Mouse (Mus musculus): ENCODE measurements at regions not wholly inside any gene's neighbourhood (a gene's known extent, or its start where the extent isn't known, plus 50 kb on each side); places are given as distances from the start of the nearest gene placed in this dataset.

- DNase-seq (ENCODE audit: low spot score) = no peak
- Histone ChIP-seq H3K4me1 (no peaks in the 10 kb centered on the region), H3K36me3 (no peaks in the 10 kb centered on the region), H3K27me3 (ENCODE audit: low read depth, poor library complexity, severe bottlenecking) (no peaks in the 10 kb centered on the region), H3K4me3 (no peak overlapping the region), H3K27ac (no peak overlapping the region), H3K9me3 (replicated peaks) (no peaks in the 10 kb centered on the region)
- 87% methylated on average over 3 of the region's 3 CpGs for WGBS
These were observed 591.9 kb upstream of the Cdh6 start for GRCm38 (mm10) chr15:13765411-13765810.

GRCm38 (mm10) chr15:13764587-13764986 lies 591.1 kb upstream of the Cdh6 start:
- H3K4me1 ChIP-seq = no peaks in the 10 kb centered on the region
- no peak overlapping the region for H3K27ac ChIP-seq
- no peaks in the 10 kb centered on the region for H3K9me3 ChIP-seq (replicated peaks)
- no peak overlapping the region for H3K4me3 ChIP-seq
- no peaks in the 10 kb centered on the region for H3K36me3 ChIP-seq
- no peaks in the 10 kb centered on the region for H3K27me3 ChIP-seq (ENCODE audit: low read depth, poor library complexity, severe bottlenecking)
- DNase-seq (ENCODE audit: low spot score) = no peak
- WGBS = 83% methylated on average over 1 of the region's 1 CpGs

GRCm38 (mm10) chr15:13746559-13746958 lies 573.1 kb upstream of the Cdh6 start:
- DNase-seq (ENCODE audit: low spot score) = no peak
- H3K27ac ChIP-seq = no peak overlapping the region
- WGBS = 81% methylated on average over 2 of the region's 2 CpGs
- H3K9me3 ChIP-seq (replicated peaks) = no peaks in the 10 kb centered on the region
- H3K4me1 ChIP-seq = no peaks in the 10 kb centered on the region
- no peak overlapping the region for H3K4me3 ChIP-seq
- H3K27me3 ChIP-seq (ENCODE audit: low read depth, poor library complexity, severe bottlenecking) = no peaks in the 10 kb centered on the region
- H3K36me3 ChIP-seq = no peaks in the 10 kb centered on the region

GRCm38 (mm10) chr15:13706276-13706675 lies 532.8 kb upstream of the Cdh6 start:
- H3K4me3 ChIP-seq = no peak overlapping the region
- no peak for DNase-seq (ENCODE audit: low spot score)
- no peaks in the 10 kb centered on the region for H3K36me3 ChIP-seq
- no peaks in the 10 kb centered on the region for H3K27me3 ChIP-seq (ENCODE audit: low read depth, poor library complexity, severe bottlenecking)
- H3K4me1 ChIP-seq = no peaks in the 10 kb centered on the region
- H3K27ac ChIP-seq = no peak overlapping the region
- no peaks in the 10 kb centered on the region for H3K9me3 ChIP-seq (replicated peaks)

GRCm38 (mm10) chr15:13705187-13705586 lies 531.7 kb upstream of the Cdh6 start:
- no peaks in the 10 kb centered on the region for H3K4me1 ChIP-seq
- no peak for DNase-seq (ENCODE audit: low spot score)
- no peaks in the 10 kb centered on the region for H3K27me3 ChIP-seq (ENCODE audit: low read depth, poor library complexity, severe bottlenecking)
- no peaks in the 10 kb centered on the region for H3K36me3 ChIP-seq
- H3K27ac ChIP-seq = no peak overlapping the region
- no peaks in the 10 kb centered on the region for H3K9me3 ChIP-seq (replicated peaks)
- WGBS = 93% methylated on average over 4 of the region's 4 CpGs
- no peak overlapping the region for H3K4me3 ChIP-seq

GRCm38 (mm10) chr15:13668193-13668592 lies 494.7 kb upstream of the Cdh6 start:
- no peak for DNase-seq (ENCODE audit: low spot score)
- WGBS = 92% methylated on average over 3 of the region's 3 CpGs
- no peaks in the 10 kb centered on the region for H3K36me3 ChIP-seq
- no peak overlapping the region for H3K4me3 ChIP-seq
- H3K27me3 ChIP-seq (ENCODE audit: low read depth, poor library complexity, severe bottlenecking) = no peaks in the 10 kb centered on the region
- H3K9me3 ChIP-seq (replicated peaks) = no peaks in the 10 kb centered on the region
- H3K4me1 ChIP-seq = no peaks in the 10 kb centered on the region
- H3K27ac ChIP-seq = no peak overlapping the region

GRCm38 (mm10) chr15:13667278-13667677 lies 493.8 kb upstream of the Cdh6 start:
- DNase-seq (ENCODE audit: low spot score) = no peak
- H3K4me3 ChIP-seq = no peak overlapping the region
- no peaks in the 10 kb centered on the region for H3K4me1 ChIP-seq
- no peaks in the 10 kb centered on the region for H3K27me3 ChIP-seq (ENCODE audit: low read depth, poor library complexity, severe bottlenecking)
- no peaks in the 10 kb centered on the region for H3K9me3 ChIP-seq (replicated peaks)
- no peaks in the 10 kb centered on the region for H3K36me3 ChIP-seq
- 96% methylated on average over 4 of the region's 4 CpGs for WGBS
- no peak overlapping the region for H3K27ac ChIP-seq

GRCm38 (mm10) chr15:13662275-13662674 lies 488.8 kb upstream of the Cdh6 start:
- no peak for DNase-seq (ENCODE audit: low spot score)
- Histone ChIP-seq H3K27ac (no peak overlapping the region), H3K9me3 (replicated peaks) (no peaks in the 10 kb centered on the region), H3K4me3 (no peak overlapping the region), H3K36me3 (no peaks in the 10 kb centered on the region), H3K27me3 (ENCODE audit: low read depth, poor library complexity, severe bottlenecking) (no peaks in the 10 kb centered on the region), H3K4me1 (no peaks in the 10 kb centered on the region)
- 77% methylated on average over 1 of the region's 1 CpGs for WGBS

- WGBS = 89% methylated on average over 3 of the region's 3 CpGs
- no peak overlapping the region for H3K4me3 ChIP-seq
These were observed 481.6 kb upstream of the Cdh6 start for GRCm38 (mm10) chr15:13655038-13655437.

GRCm38 (mm10) chr15:13635346-13635940 lies 462.0 kb upstream of the Cdh6 start:
- WGBS = 89% methylated on average over 2 of the region's 2 CpGs
- no peaks in the 10 kb centered on the region for H3K9me3 ChIP-seq (replicated peaks)

More at GRCm38 (mm10) chr15:13655038-13655437, 481.6 kb upstream of the Cdh6 start:
- no peaks in the 10 kb centered on the region for H3K4me1 ChIP-seq
- H3K27ac ChIP-seq = no peak overlapping the region
- no peaks in the 10 kb centered on the region for H3K36me3 ChIP-seq
- H3K9me3 ChIP-seq (replicated peaks) = no peaks in the 10 kb centered on the region
- H3K27me3 ChIP-seq (ENCODE audit: low read depth, poor library complexity, severe bottlenecking) = no peaks in the 10 kb centered on the region
- DNase-seq (ENCODE audit: low spot score) = no peak

GRCm38 (mm10) chr15:13602133-13602532 lies 428.7 kb upstream of the Cdh6 start:
- H3K27ac ChIP-seq = no peak overlapping the region
- no peak overlapping the region for H3K4me3 ChIP-seq
- no peaks in the 10 kb centered on the region for H3K27me3 ChIP-seq (ENCODE audit: low read depth, poor library complexity, severe bottlenecking)
- no peaks in the 10 kb centered on the region for H3K36me3 ChIP-seq
- DNase-seq (ENCODE audit: low spot score) = no peak
- 89% methylated on average over 1 of the region's 1 CpGs for WGBS
- no peaks in the 10 kb centered on the region for H3K9me3 ChIP-seq (replicated peaks)
- H3K4me1 ChIP-seq = no peaks in the 10 kb centered on the region

More at GRCm38 (mm10) chr15:13635346-13635940, 462.0 kb upstream of the Cdh6 start:
- no peaks in the 10 kb centered on the region for H3K36me3 ChIP-seq
- DNase-seq (ENCODE audit: low spot score) = no peak
- H3K27ac ChIP-seq = no peak overlapping the region
- no peak overlapping the region for H3K4me3 ChIP-seq
- H3K27me3 ChIP-seq (ENCODE audit: low read depth, poor library complexity, severe bottlenecking) = no peaks in the 10 kb centered on the region
- H3K4me1 ChIP-seq = no peaks in the 10 kb centered on the region

- H3K27ac ChIP-seq = no peak overlapping the region
- H3K27me3 ChIP-seq (ENCODE audit: low read depth, poor library complexity, severe bottlenecking) = no peaks in the 10 kb centered on the region
- DNase-seq (ENCODE audit: low spot score) = no peak
- H3K36me3 ChIP-seq = no peaks in the 10 kb centered on the region
- no peaks in the 10 kb centered on the region for H3K4me1 ChIP-seq
- H3K9me3 ChIP-seq (replicated peaks) = no peaks in the 10 kb centered on the region
- 81% methylated on average over 2 of the region's 2 CpGs for WGBS
- H3K4me3 ChIP-seq = no peak overlapping the region
These were observed 424.4 kb upstream of the Cdh6 start for GRCm38 (mm10) chr15:13597856-13598255.

- Histone ChIP-seq H3K27ac (no peak overlapping the region), H3K9me3 (replicated peaks) (no peaks in the 10 kb centered on the region), H3K4me1 (0 out of 2 replicates have a peak, but pooled peaks cover 4% of the 10 kb centered on the region), H3K27me3 (ENCODE audit: low read depth, poor library complexity, severe bottlenecking) (no peaks in the 10 kb centered on the region), H3K36me3 (no peaks in the 10 kb centered on the region), H3K4me3 (no peak overlapping the region)
- no peak for DNase-seq (ENCODE audit: low spot score)
- WGBS = 86% methylated on average over 5 of the region's 5 CpGs
These were observed 420.3 kb upstream of the Cdh6 start for GRCm38 (mm10) chr15:13593823-13594222.

GRCm38 (mm10) chr15:13590864-13591263 lies 417.4 kb upstream of the Cdh6 start:
- DNase-seq (ENCODE audit: low spot score) = no peak
- no peaks in the 10 kb centered on the region for H3K27me3 ChIP-seq (ENCODE audit: low read depth, poor library complexity, severe bottlenecking)
- H3K27ac ChIP-seq = no peak overlapping the region
- 70% methylated on average over 5 of the region's 5 CpGs for WGBS
- no peak overlapping the region for H3K4me3 ChIP-seq
- H3K4me1 ChIP-seq = 0 out of 2 replicates have a peak, but pooled peaks cover 4% of the 10 kb centered on the region
- no peaks in the 10 kb centered on the region for H3K36me3 ChIP-seq
- no peaks in the 10 kb centered on the region for H3K9me3 ChIP-seq (replicated peaks)
